Mouse (Mus musculus) C2C12 (cell line): ENCODE measurements at regions not wholly inside any gene's neighbourhood (a gene's known extent, or its start where the extent isn't known, plus 50 kb on each side); places are given as distances from the start of the nearest gene placed in this dataset.

Experiments used
- CEBPB ChIP-seq: IDR thresholded peaks from one replicate; pipeline ENCODE4 v1.6.1; 2011; ENCODE audit warnings: low read depth, mild to moderate bottlenecking, control low read depth, moderate library complexity
- CTCF ChIP-seq: IDR thresholded peaks from one replicate; pipeline ENCODE4 v1.5.1; 2011; ENCODE audit not compliant: control insufficient read depth, insufficient read depth, insufficient read length
- MYOG ChIP-seq: IDR thresholded peaks from one replicate; pipeline ENCODE4 v1.6.1; 2011; ENCODE audit not compliant: control insufficient read depth, insufficient read length; ENCODE audit errors: extremely low read depth
- USF1 ChIP-seq: IDR thresholded peaks from one replicate; pipeline ENCODE4 v1.6.1; 2011; ENCODE audit warnings: low read depth, mild to moderate bottlenecking, control low read depth, moderate library complexity

DNA sequence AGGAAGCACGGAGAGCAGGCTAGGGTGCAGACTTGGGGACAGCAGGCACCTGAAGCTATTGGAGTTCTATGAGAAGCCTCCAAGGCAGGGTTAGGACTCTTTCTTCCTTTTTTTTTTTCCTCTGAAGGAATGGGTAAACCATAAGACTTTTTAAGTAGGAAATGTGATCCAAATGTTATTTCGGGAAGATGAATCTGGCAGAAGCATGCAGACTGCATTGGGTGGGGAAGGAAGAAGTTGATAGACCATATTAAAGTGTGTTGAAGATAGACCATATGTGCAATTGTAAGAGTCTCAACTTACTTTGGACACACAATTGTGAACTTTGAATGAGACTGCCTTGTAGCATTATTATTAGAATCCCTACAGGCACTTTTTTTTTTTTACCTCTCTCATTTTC is 304.5 kb downstream of the Ndfip2 start:
- TF ChIP-seq CTCF (no peak), USF1 (no peak), CEBPB (no peak), MYOG (no peak)
